ENCODE assay signal across 8 mouse cellular contexts in genomic region chr6:28864684-28865083, GRCm38 (mm10). TPM values are rescaled to one million over a fixed set of nuclear protein-coding genes. Genes with fewer than 3 reads are reported as not detected.
DNase-seq lines count a peak whose midpoint lies in the region; ATAC-seq and TF ChIP-seq lines count a peak whose summit lies in the region.
"Had no signal": no experiment of that assay in that cellular context is flagged by ENCODE, and none has a peak within 500 bp of the region (broad histone marks: within the 10 kb centered on the region; RNA-seq: fewer than 3 reads in every experiment).

No protein-coding gene starts in this region.

- no peak for ATAC-seq in liver, embryonic 11.5 days (replicated peaks; ENCODE audit: low FRiP score)
- peak; percentile 75 for ATAC-seq in hindbrain, embryonic 15.5 days (ENCODE audit: low FRiP score, low read depth)
- peak; percentile 78 for ATAC-seq in neural tube, embryonic 13.5 days (ENCODE audit: low read depth)
- ATAC-seq in inflammation-experienced regulatory T-cells, adult 6 months, result no peak

- intact Hi-C loops in heart, postnatal 36 days (cut with DNase I), result no loop called here

- no peaks in the 10 kb centered on the region for H3K27me3 ChIP-seq in liver, adult 2 months (ENCODE audit: control insufficient read depth, insufficient read depth, low read length)
- H3K27me3 ChIP-seq in liver, embryonic 11.5 days (replicated peaks; ENCODE audit: control insufficient read depth, insufficient read depth, low read length), result no peaks in the 10 kb centered on the region
- no peaks in the 10 kb centered on the region for H3K27me3 ChIP-seq in hindbrain, embryonic 15.5 days
- peaks cover 6% of the 10 kb centered on the region; the same call in 1 of the 2 replicates for H3K27me3 ChIP-seq in neural tube, embryonic 13.5 days
- H3K27me3 ChIP-seq: liver, embryonic 15.5 days had no signal

- H3K27ac ChIP-seq in liver, adult 2 months (replicated peaks; ENCODE audit: insufficient read depth, low read depth, low read length), result no peak overlapping the region
- no peak overlapping the region for H3K27ac ChIP-seq in liver, embryonic 11.5 days (ENCODE audit: low read depth, low read length)
- peak overlapping the region; percentile 44 for H3K27ac ChIP-seq in hindbrain, embryonic 15.5 days (replicated peaks)
- peak overlapping the region; percentile 86 for H3K27ac ChIP-seq in neural tube, embryonic 13.5 days (replicated peaks)
- H3K27ac ChIP-seq: liver, embryonic 15.5 days had no signal

- H3K4me3 ChIP-seq in liver, adult 2 months (ENCODE audit: insufficient read depth, low read depth, low read length), result no peak overlapping the region
- H3K4me3 ChIP-seq in liver, embryonic 11.5 days (ENCODE audit: low read depth, low read length), result no peak overlapping the region
- H3K4me3 ChIP-seq in hindbrain, embryonic 15.5 days, result no peak overlapping the region
- H3K4me3 ChIP-seq in neural tube, embryonic 13.5 days, result no peak overlapping the region
- H3K4me3 ChIP-seq: liver, embryonic 15.5 days had no signal

- no peaks in the 10 kb centered on the region for H3K79me2 ChIP-seq in liver, adult 2 months (ENCODE audit: control insufficient read depth, insufficient read depth, low read length)

- no peaks in the 10 kb centered on the region for H3K9me3 ChIP-seq in liver, embryonic 11.5 days (ENCODE audit: control insufficient read depth, low read length)
- H3K9me3 ChIP-seq in hindbrain, embryonic 15.5 days, result no peaks in the 10 kb centered on the region
- no peaks in the 10 kb centered on the region for H3K9me3 ChIP-seq in neural tube, embryonic 13.5 days
- H3K9me3 ChIP-seq: liver, embryonic 15.5 days had no signal

- H3K4me2 ChIP-seq in liver, embryonic 11.5 days, result no peak overlapping the region
- H3K4me2 ChIP-seq in hindbrain, embryonic 15.5 days, result no peak overlapping the region
- 0 out of 2 replicates have a peak overlapping the region, but pooled peaks have one; percentile 27 for H3K4me2 ChIP-seq in neural tube, embryonic 13.5 days
- H3K4me2 ChIP-seq: liver, embryonic 15.5 days had no signal

- 42% methylated on average over 5 of the region's 5 CpGs for WGBS in liver, adult 2 months
- WGBS in liver, embryonic 11.5 days, result 58% methylated on average over 5 of the region's 5 CpGs
- WGBS in hindbrain, embryonic 15.5 days, result 15% methylated on average over 5 of the region's 5 CpGs
- WGBS in neural tube, embryonic 13.5 days, result 12% methylated on average over 5 of the region's 5 CpGs

- H3K9ac ChIP-seq in liver, adult 2 months (ENCODE audit: low read depth, low read length), result no peak overlapping the region
- no peak overlapping the region for H3K9ac ChIP-seq in liver, embryonic 11.5 days (ENCODE audit: low read depth, low read length)
- no peak overlapping the region for H3K9ac ChIP-seq in hindbrain, embryonic 15.5 days
- H3K9ac ChIP-seq in neural tube, embryonic 13.5 days, result peak overlapping the region; percentile 28; the same call in 1 of the 2 replicates
- H3K9ac ChIP-seq: liver, embryonic 15.5 days had no signal

- H3K36me3 ChIP-seq in liver, adult 2 months (ENCODE audit: control insufficient read depth, insufficient read depth, low read length), result no peaks in the 10 kb centered on the region
- no peaks in the 10 kb centered on the region for H3K36me3 ChIP-seq in liver, embryonic 11.5 days (ENCODE audit: control insufficient read depth, insufficient read depth, low read length)
- H3K36me3 ChIP-seq in hindbrain, embryonic 15.5 days, result no peaks in the 10 kb centered on the region
- H3K36me3 ChIP-seq in neural tube, embryonic 13.5 days, result no peaks in the 10 kb centered on the region
- H3K36me3 ChIP-seq: liver, embryonic 15.5 days had no signal

- peak; percentile 20 for DNase-seq in liver, adult 2 months (ENCODE audit: extremely low read depth, low read depth, low spot score)
- no peak for DNase-seq in liver, embryonic 11.5 days (ENCODE audit: low spot score)
- DNase-seq in cerebellum, postnatal 25 days, result peak; percentile 47 to 50
- no peak for DNase-seq in heart, postnatal 36 days

- no peak for TF ChIP-seq CTCF in liver, adult 2 months (IDR thresholded peaks at IDR 0.05; ENCODE audit: low read depth, low read length)

- no peaks in the 10 kb centered on the region for H3K4me1 ChIP-seq in liver, adult 2 months (ENCODE audit: control insufficient read depth, insufficient read depth, low read length)
- H3K4me1 ChIP-seq in liver, embryonic 11.5 days (replicated peaks; ENCODE audit: control insufficient read depth, insufficient read depth, low read length), result no peaks in the 10 kb centered on the region
- peaks cover 36% of the 10 kb centered on the region for H3K4me1 ChIP-seq in hindbrain, embryonic 15.5 days (replicated peaks)
- H3K4me1 ChIP-seq in neural tube, embryonic 13.5 days (replicated peaks), result peaks cover 57% of the 10 kb centered on the region
- H3K4me1 ChIP-seq: liver, embryonic 15.5 days had no signal

- TF ChIP-seq POLR2A in liver, adult 2 months (IDR thresholded peaks at IDR 0.05; ENCODE audit: extremely low read depth, insufficient read depth, low read length), result no peak

RNA-seq across cellular contexts. Expression of gene Lrrc4, which starts 33.1 kb away (rescaled TPM):
- 0.07 TPM in 1 of 2 replicates, not detected in the other for total RNA-seq in liver, adult 2 months (2014; rRNA removed)
- polyA plus RNA-seq in liver, adult 2 months (2012; rRNA removed), result 0.10 TPM in 1 of 2 replicates, not detected in the other
- 0.56 and 0.62 TPM in 2 replicates for polyA plus RNA-seq in liver, embryonic 11.5 days (2014; fragmentation: Nextera tagmentation; extraction: Ambion mirVana)
- polyA plus RNA-seq in hindbrain, embryonic 15.5 days (2015; fragmentation: Nextera tagmentation; extraction: Ambion mirVana), result 6.8 and 7.1 TPM in 2 replicates
- 5.9 and 6.0 TPM in 2 replicates for polyA plus RNA-seq in neural tube, embryonic 13.5 days (2015; fragmentation: Nextera tagmentation; extraction: Ambion mirVana)
- under 1 TPM in 2 of 3 experiments, not detected in 1; 0.20 to 0.31 TPM for polyA plus RNA-seq in inflammation-experienced regulatory T-cells, adult 6 months (2017; shearing (Covaris generic))
- total RNA-seq in heart, postnatal 36 days (2021), result under 1 TPM; 0.31 to 0.41 TPM

Comparison
In these comparisons a context has a peak if more than half of its experiments do, and no peak if none do; other contexts are left out.
1. DNase-seq: peak in liver, adult 2 months (single experiment) and cerebellum, postnatal 25 days (2 of 2); none in liver, embryonic 11.5 days (single experiment) and heart, postnatal 36 days (0 of 2).
2. H3K27ac ChIP-seq: peak in hindbrain, embryonic 15.5 days (single experiment) and neural tube, embryonic 13.5 days (single experiment); none in liver, adult 2 months (single experiment) and liver, embryonic 11.5 days (single experiment).
3. ATAC-seq: peak in hindbrain, embryonic 15.5 days (single experiment) and neural tube, embryonic 13.5 days (single experiment); none in liver, embryonic 11.5 days (single experiment) and inflammation-experienced regulatory T-cells, adult 6 months (single experiment).